Mouse (Mus musculus): ENCODE measurements at regions not wholly inside any gene's neighbourhood (a gene's known extent, or its start where the extent isn't known, plus 50 kb on each side); places are given as distances from the start of the nearest gene placed in this dataset.

GRCm38 (mm10) chr2:178711587-178712080 lies 281.3 kb downstream of the Cdh26 start:
- H3K4me1 ChIP-seq (ENCODE audit: control insufficient read depth, insufficient read depth, low read length) = no peaks in the 10 kb centered on the region
- no peaks in the 10 kb centered on the region for H3K36me3 ChIP-seq (ENCODE audit: control insufficient read depth, insufficient read depth, low read length)
- TF ChIP-seq POLR2A (IDR thresholded peaks at IDR 0.05; ENCODE audit: control insufficient read depth, low read depth, low read length) (no peak), CTCF (IDR thresholded peaks at IDR 0.05; ENCODE audit: control insufficient read depth, insufficient read depth, insufficient replicate concordance, low read depth, low read length) (no peak)
- H3K27ac ChIP-seq (ENCODE audit: control insufficient read depth, insufficient read depth, low read depth, low read length) = no peak overlapping the region
- no peak overlapping the region for H3K4me3 ChIP-seq (ENCODE audit: control insufficient read depth, low read depth, low read length)
- H3K27me3 ChIP-seq (ENCODE audit: control insufficient read depth, insufficient read depth, low read length) = no peaks in the 10 kb centered on the region

- Histone ChIP-seq H3K27me3 (ENCODE audit: control insufficient read depth, insufficient read depth, low read length) (no peaks in the 10 kb centered on the region), H3K27ac (ENCODE audit: control insufficient read depth, insufficient read depth, low read depth, low read length) (no peak overlapping the region), H3K4me3 (ENCODE audit: control insufficient read depth, low read depth, low read length) (no peak overlapping the region), H3K36me3 (ENCODE audit: control insufficient read depth, insufficient read depth, low read length) (no peaks in the 10 kb centered on the region), H3K4me1 (ENCODE audit: control insufficient read depth, insufficient read depth, low read length) (no peaks in the 10 kb centered on the region)
- no peak for TF ChIP-seq CTCF (IDR thresholded peaks at IDR 0.05; ENCODE audit: control insufficient read depth, insufficient read depth, insufficient replicate concordance, low read depth, low read length)
- no peak for TF ChIP-seq POLR2A (IDR thresholded peaks at IDR 0.05; ENCODE audit: control insufficient read depth, low read depth, low read length)
Observed at GRCm38 (mm10) chr2:178712391-178712892, 282.1 kb downstream of the Cdh26 start.

GRCm38 (mm10) chr2:178715500-178716245 lies 285.3 kb downstream of the Cdh26 start:
- Histone ChIP-seq H3K4me1 (ENCODE audit: control insufficient read depth, insufficient read depth, low read length) (no peaks in the 10 kb centered on the region), H3K27ac (ENCODE audit: control insufficient read depth, insufficient read depth, low read depth, low read length) (no peak overlapping the region), H3K36me3 (ENCODE audit: control insufficient read depth, insufficient read depth, low read length) (no peaks in the 10 kb centered on the region), H3K4me3 (ENCODE audit: control insufficient read depth, low read depth, low read length) (no peak overlapping the region), H3K27me3 (ENCODE audit: control insufficient read depth, insufficient read depth, low read length) (no peaks in the 10 kb centered on the region)
- TF ChIP-seq POLR2A (IDR thresholded peaks at IDR 0.05; ENCODE audit: control insufficient read depth, low read depth, low read length) = no peak
- TF ChIP-seq CTCF (IDR thresholded peaks at IDR 0.05; ENCODE audit: control insufficient read depth, insufficient read depth, insufficient replicate concordance, low read depth, low read length) = no peak

GRCm38 (mm10) chr2:178718048-178718447 lies 287.7 kb downstream of the Cdh26 start:
- Histone ChIP-seq H3K27me3 (ENCODE audit: control insufficient read depth, insufficient read depth, low read length) (no peaks in the 10 kb centered on the region), H3K4me1 (ENCODE audit: control insufficient read depth, insufficient read depth, low read length) (no peaks in the 10 kb centered on the region), H3K27ac (ENCODE audit: control insufficient read depth, insufficient read depth, low read depth, low read length) (no peak overlapping the region), H3K4me3 (ENCODE audit: control insufficient read depth, low read depth, low read length) (no peak overlapping the region), H3K36me3 (ENCODE audit: control insufficient read depth, insufficient read depth, low read length) (no peaks in the 10 kb centered on the region)
- TF ChIP-seq CTCF (IDR thresholded peaks at IDR 0.05; ENCODE audit: control insufficient read depth, insufficient read depth, insufficient replicate concordance, low read depth, low read length) = no peak
- TF ChIP-seq POLR2A (IDR thresholded peaks at IDR 0.05; ENCODE audit: control insufficient read depth, low read depth, low read length) = no peak

DNA sequence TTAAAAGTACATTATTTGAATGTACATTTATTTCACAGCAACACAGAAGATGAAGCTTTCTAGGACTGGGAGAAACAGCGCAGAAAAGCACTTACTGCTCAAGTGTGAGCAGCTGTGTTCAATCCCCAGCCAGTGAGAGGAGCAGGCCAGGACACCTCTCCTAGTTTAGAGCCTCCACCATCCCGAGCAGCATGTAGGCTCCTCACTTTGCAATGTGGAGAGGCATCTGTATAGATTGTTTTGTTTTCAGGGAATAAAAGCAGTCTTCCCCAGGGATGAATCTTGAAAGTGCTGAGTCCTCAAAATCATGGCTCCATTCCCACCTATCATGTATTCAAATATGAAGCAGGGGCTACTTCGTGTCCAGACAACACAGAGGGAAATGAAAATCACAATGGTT lies 293.1 kb downstream of the Cdh26 start:
- Histone ChIP-seq H3K4me3 (ENCODE audit: control insufficient read depth, low read depth, low read length) (no peak overlapping the region), H3K27ac (ENCODE audit: control insufficient read depth, insufficient read depth, low read depth, low read length) (no peak overlapping the region)
- TF ChIP-seq CTCF (IDR thresholded peaks at IDR 0.05; ENCODE audit: control insufficient read depth, insufficient read depth, insufficient replicate concordance, low read depth, low read length) (no peak), POLR2A (IDR thresholded peaks at IDR 0.05; ENCODE audit: control insufficient read depth, low read depth, low read length) (no peak)

DNA sequence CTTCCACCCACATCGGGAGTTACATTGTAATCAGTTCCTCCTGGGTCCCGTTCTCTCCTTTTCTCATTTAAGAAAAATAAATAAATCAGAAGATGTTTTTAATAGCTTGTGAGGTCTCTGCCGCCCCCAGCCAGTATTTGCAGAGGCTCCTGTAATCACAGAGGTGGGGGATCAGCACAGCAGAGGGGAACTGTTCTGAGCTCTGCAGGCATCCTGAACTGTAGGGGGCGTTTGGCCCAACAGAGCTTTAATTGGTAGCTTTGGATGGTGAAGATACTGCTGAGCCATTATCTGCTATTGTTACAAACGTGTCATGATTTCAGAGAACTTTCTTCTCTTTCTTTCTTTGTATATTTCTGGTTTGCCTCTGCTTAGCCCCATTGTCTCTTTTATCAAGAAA lies 293.9 kb downstream of the Cdh26 start:
- Histone ChIP-seq H3K27ac (ENCODE audit: control insufficient read depth, insufficient read depth, low read depth, low read length) (no peak overlapping the region), H3K36me3 (ENCODE audit: control insufficient read depth, insufficient read depth, low read length) (no peaks in the 10 kb centered on the region), H3K4me1 (ENCODE audit: control insufficient read depth, insufficient read depth, low read length) (no peaks in the 10 kb centered on the region), H3K27me3 (ENCODE audit: control insufficient read depth, insufficient read depth, low read length) (no peaks in the 10 kb centered on the region), H3K4me3 (ENCODE audit: control insufficient read depth, low read depth, low read length) (no peak overlapping the region)
- TF ChIP-seq POLR2A (IDR thresholded peaks at IDR 0.05; ENCODE audit: control insufficient read depth, low read depth, low read length) (no peak), CTCF (IDR thresholded peaks at IDR 0.05; ENCODE audit: control insufficient read depth, insufficient read depth, insufficient replicate concordance, low read depth, low read length) (no peak)

More for the DNA sequence above, 293.1 kb downstream of the Cdh26 start:
- Histone ChIP-seq H3K4me1 (ENCODE audit: control insufficient read depth, insufficient read depth, low read length) (no peaks in the 10 kb centered on the region), H3K36me3 (ENCODE audit: control insufficient read depth, insufficient read depth, low read length) (no peaks in the 10 kb centered on the region), H3K27me3 (ENCODE audit: control insufficient read depth, insufficient read depth, low read length) (no peaks in the 10 kb centered on the region)

DNA sequence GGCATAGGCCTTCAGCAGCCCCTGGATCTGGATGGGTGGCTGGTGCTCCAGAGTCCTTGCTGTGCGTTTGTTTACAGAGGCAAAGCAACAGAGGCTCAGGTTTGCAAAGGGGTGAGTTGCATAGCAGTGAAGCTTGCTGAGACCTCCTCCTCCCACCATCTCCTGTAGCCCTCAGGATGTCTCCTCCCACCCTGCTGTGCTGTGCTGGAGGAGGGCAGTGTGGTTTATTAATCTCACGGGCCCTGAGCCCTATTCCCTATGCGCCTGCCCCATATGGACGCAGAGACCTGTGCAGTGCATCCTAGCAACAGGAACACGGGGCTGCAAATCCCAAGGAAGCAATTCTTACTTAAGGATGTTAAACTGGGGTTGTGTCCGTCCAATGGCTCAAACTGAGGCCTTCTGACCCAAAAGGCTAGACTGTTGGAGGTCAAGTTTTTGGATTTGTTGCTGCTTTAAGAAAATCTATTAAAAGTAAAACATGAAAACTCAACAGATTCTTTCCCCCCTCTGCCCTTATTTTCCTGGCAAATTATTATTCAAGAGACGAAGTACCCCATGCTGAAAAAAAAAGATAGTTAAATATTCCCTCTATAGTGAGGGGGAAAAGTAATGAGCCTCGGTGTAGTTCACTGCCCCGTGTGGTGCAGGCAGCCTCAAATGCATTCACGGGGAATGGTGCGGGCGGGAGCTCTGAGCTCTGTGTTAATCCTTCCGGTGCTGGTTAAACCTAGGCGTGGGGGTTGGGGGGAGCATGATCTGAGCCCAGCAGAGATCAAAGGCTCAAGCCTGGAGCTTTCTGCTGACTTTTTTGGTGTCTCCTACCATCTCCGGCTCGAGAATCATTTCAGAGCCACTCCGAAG lies 297.8 kb downstream of the Cdh26 start:
- H3K4me1 ChIP-seq (ENCODE audit: control insufficient read depth, insufficient read depth, low read length) = no peaks in the 10 kb centered on the region
- no peak overlapping the region for H3K4me3 ChIP-seq (ENCODE audit: control insufficient read depth, low read depth, low read length)
- no peak for TF ChIP-seq CTCF (IDR thresholded peaks at IDR 0.05; ENCODE audit: control insufficient read depth, insufficient read depth, insufficient replicate concordance, low read depth, low read length)
- TF ChIP-seq POLR2A (IDR thresholded peaks at IDR 0.05; ENCODE audit: control insufficient read depth, low read depth, low read length) = no peak
- H3K36me3 ChIP-seq (ENCODE audit: control insufficient read depth, insufficient read depth, low read length) = no peaks in the 10 kb centered on the region
- no peaks in the 10 kb centered on the region for H3K27me3 ChIP-seq (ENCODE audit: control insufficient read depth, insufficient read depth, low read length)
- H3K27ac ChIP-seq (ENCODE audit: control insufficient read depth, insufficient read depth, low read depth, low read length) = no peak overlapping the region
